Mouse (Mus musculus) neural tube, embryonic 15.5 days (tissue): Measurements from ENCODE around the gene Top3a. TPM values are rescaled to one million over a fixed set of nuclear protein-coding genes. Genes with fewer than 3 reads are reported as not detected.
"Not testable (repeated sequence)": the region's sequence is repeated elsewhere in the genome, so short reads cannot be mapped to it uniquely, and the experiment has no call there.

ENCODE experiments used
- ATAC-seq: fragments of 200-750 bp; cut with Nextera tagmentation; 2 replicates; pipeline ENCODE4 v1.8.0; 2017; ENCODE audit warnings: mild to moderate bottlenecking, moderate TSS enrichment, moderate library complexity; ENCODE audit not compliant: low FRiP score
- H3K27ac ChIP-seq: fragments of 300-500 bp; sonication (generic); replicated peaks from 2 replicates; pipeline ENCODE4 v1.5.1; 2015; ENCODE audit warnings: mild to moderate bottlenecking, inconsistent platforms
- H3K27me3 ChIP-seq: fragments of 300-500 bp; sonication (generic); replicated peaks from 2 replicates; pipeline ENCODE4 v1.6.1; 2015; ENCODE audit warnings: inconsistent platforms
- H3K36me3 ChIP-seq: fragments of 300-500 bp; sonication (generic); 2 replicates; pipeline ENCODE4 v1.6.1; 2015; ENCODE audit warnings: inconsistent platforms
- H3K4me1 ChIP-seq: fragments of 300-500 bp; sonication (generic); 2 replicates; pipeline ENCODE4 v1.6.1; 2015; ENCODE audit warnings: inconsistent platforms
- H3K4me2 ChIP-seq: fragments of 300-500 bp; sonication (generic); 2 replicates; pipeline ENCODE4 v1.6.1; 2015; ENCODE audit warnings: inconsistent platforms, mild to moderate bottlenecking, moderate library complexity
- H3K4me3 ChIP-seq: fragments of 300-500 bp; sonication (generic); replicated peaks from 2 replicates; pipeline ENCODE4 v1.5.1; 2015; ENCODE audit warnings: mild to moderate bottlenecking, inconsistent platforms
- H3K9ac ChIP-seq: fragments of 300-500 bp; sonication (generic); replicated peaks from 2 replicates; pipeline ENCODE4 v1.6.1; 2015; ENCODE audit warnings: mild to moderate bottlenecking, inconsistent platforms
- H3K9me3 ChIP-seq: fragments of 300-500 bp; sonication (generic); replicated peaks from 2 replicates; pipeline ENCODE4 v1.6.1; 2016; ENCODE audit warnings: inconsistent platforms
- WGBS: fragments of 180-500 bp; shearing (Covaris S2); methylation state at CpG from one replicate; pipeline ENCODE4 v1.1.7; 2015; ENCODE audit warnings: mixed read lengths; 5-methylcytosine and 5-hydroxymethylcytosine counted together
- polyA plus RNA-seq: library from polyadenylated mRNA; unstranded; fragments of >200 nt; fragmentation: Nextera tagmentation; extraction: Ambion mirVana; gene quantifications from 2 replicates; pipeline ENCODE4 v1.2.1, GENCODE M21; 2015

The Top3a gene
- 6.7 and 8.6 TPM in 2 replicates for polyA plus RNA-seq

- H3K36me3 ChIP-seq = peaks cover 16% of the 10 kb centered on the region
- peak; percentile 98 for ATAC-seq
- peak within 1 kb of the TSS; percentile 74 for H3K9ac ChIP-seq
- H3K4me3 ChIP-seq = peak within 1 kb of the TSS; percentile 59
- H3K9me3 ChIP-seq = no peaks in the 10 kb centered on the region
- under 1% methylated on average over 62 of the region's 62 CpGs for WGBS
- H3K27ac ChIP-seq = peak within 1 kb of the TSS; percentile 80
- H3K4me2 ChIP-seq = peak within 1 kb of the TSS; percentile 82
- peaks cover 73% of the 10 kb centered on the region for H3K4me1 ChIP-seq
- no peaks in the 10 kb centered on the region for H3K27me3 ChIP-seq
Observed at GRCm38 (mm10) chr11:60776829-60777740, at the start of gene Top3a, which contains the start of gene Smcr8. TSS of gene Top3a (minus strand) at chr11:60777365. TSS of gene Smcr8 (plus strand) at chr11:60777524.

DNA sequence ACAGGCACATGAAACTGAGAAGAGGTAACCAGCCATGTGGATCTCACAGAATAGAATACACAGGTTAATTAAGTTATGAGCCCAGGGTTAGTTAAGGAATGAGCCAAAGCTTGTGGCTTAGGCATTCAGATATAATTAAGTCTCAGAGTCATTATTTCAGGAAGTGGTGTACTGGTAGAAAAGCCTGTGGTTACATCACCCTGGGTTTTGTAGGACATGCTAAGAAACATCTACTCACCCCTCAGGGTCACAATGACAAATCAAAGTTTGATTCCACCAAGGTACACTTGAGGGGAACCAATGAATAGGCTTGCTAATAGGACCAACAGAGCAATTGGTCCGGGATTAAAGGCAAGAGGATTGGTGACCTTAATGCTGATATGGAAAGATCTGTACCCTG, 49.5 kb upstream of the Top3a start:
- no peaks in the 10 kb centered on the region for H3K9me3 ChIP-seq
- H3K36me3 ChIP-seq = no peaks in the 10 kb centered on the region
- H3K4me2 ChIP-seq = no peak overlapping the region
- no peak overlapping the region for H3K4me3 ChIP-seq
- ATAC-seq = no peak
- H3K4me1 ChIP-seq = peaks cover 10% of the 10 kb centered on the region
- no peak overlapping the region for H3K9ac ChIP-seq
- no peak overlapping the region for H3K27ac ChIP-seq
- 52% methylated on average over 1 of the region's 1 CpGs for WGBS
- no peaks in the 10 kb centered on the region for H3K27me3 ChIP-seq

- 0 out of 2 replicates have a peak, but pooled peaks cover 2% of the 10 kb centered on the region for H3K4me1 ChIP-seq
- no peak overlapping the region for H3K27ac ChIP-seq
- 83% methylated on average over 3 of the region's 3 CpGs for WGBS
- no peaks in the 10 kb centered on the region for H3K36me3 ChIP-seq
- ATAC-seq = no peak
- no peaks in the 10 kb centered on the region for H3K9me3 ChIP-seq
- H3K27me3 ChIP-seq = no peaks in the 10 kb centered on the region
- H3K4me3 ChIP-seq = no peak overlapping the region
- no peak overlapping the region for H3K9ac ChIP-seq
- no peak overlapping the region for H3K4me2 ChIP-seq
Observed at GRCm38 (mm10) chr11:60825191-60825590, 48.0 kb upstream of the Top3a start.

- Histone ChIP-seq H3K36me3 (no peaks in the 10 kb centered on the region), H3K9me3 (no peaks in the 10 kb centered on the region), H3K9ac (no peak overlapping the region), H3K4me2 (no peak overlapping the region), H3K27ac (no peak overlapping the region), H3K4me3 (no peak overlapping the region), H3K4me1 (no peaks in the 10 kb centered on the region), H3K27me3 (no peaks in the 10 kb centered on the region)
- 70% methylated on average over 2 of the region's 2 CpGs for WGBS
- no peak for ATAC-seq
Observed at GRCm38 (mm10) chr11:60823771-60824170, 46.6 kb upstream of the Top3a start.

GRCm38 (mm10) chr11:60816398-60816797, 39.2 kb upstream of the Top3a start:
- H3K9me3 ChIP-seq = no peaks in the 10 kb centered on the region
- WGBS = 71% methylated on average over 5 of the region's 5 CpGs

DNA sequence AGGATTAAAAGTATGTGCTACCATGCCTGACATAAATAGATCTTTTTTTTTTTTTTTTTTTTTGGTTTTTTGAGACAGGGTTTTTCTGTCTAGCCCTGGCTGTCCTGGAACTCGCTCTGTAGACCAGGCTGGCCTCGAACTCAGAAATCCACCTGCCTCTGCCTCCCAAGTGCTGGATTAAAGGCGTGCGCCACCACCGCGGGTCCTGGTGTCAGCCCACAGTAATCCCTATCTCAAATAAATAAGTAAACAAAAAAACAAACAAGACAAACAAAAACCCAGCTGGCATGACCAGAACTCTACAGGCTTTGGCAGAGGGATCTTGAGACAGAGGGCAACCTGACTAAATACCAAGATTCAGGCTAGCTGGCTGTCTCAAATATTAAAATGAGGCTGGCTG, 34.5 kb upstream of the Top3a start, which contains the start of gene Shmt1:
Gene Shmt1, minus strand, starts transcription at position 101 of the 400 bp plus-strand sequence.
- H3K4me2 ChIP-seq = peak within 1 kb of the TSS; percentile 97
- H3K36me3 ChIP-seq, H3K9me3 ChIP-seq, H3K9ac ChIP-seq, H3K27ac ChIP-seq, H3K27me3 ChIP-seq, ATAC-seq, H3K4me1 ChIP-seq: not testable (repeated sequence)
- H3K4me3 ChIP-seq = peak within 1 kb of the TSS; percentile 50
- WGBS = 28% methylated on average over 6 of the region's 6 CpGs

More at GRCm38 (mm10) chr11:60816398-60816797, 39.2 kb upstream of the Top3a start:
- no peaks in the 10 kb centered on the region for H3K36me3 ChIP-seq
- H3K4me1 ChIP-seq = 0 out of 2 replicates have a peak, but pooled peaks cover under 1% of the 10 kb centered on the region
- H3K4me3 ChIP-seq = no peak overlapping the region
- no peak overlapping the region for H3K9ac ChIP-seq
- H3K27me3 ChIP-seq = no peaks in the 10 kb centered on the region
- ATAC-seq = no peak
- no peak overlapping the region for H3K27ac ChIP-seq
- H3K4me2 ChIP-seq = no peak overlapping the region

- Histone ChIP-seq H3K27me3 (no peaks in the 10 kb centered on the region), H3K36me3 (no peaks in the 10 kb centered on the region), H3K9ac (no peak overlapping the region; the same call in 1 of the 2 replicates), H3K27ac (no peak overlapping the region), H3K4me2 (peak overlapping the region; percentile 97), H3K9me3 (no peaks in the 10 kb centered on the region), H3K4me3 (peak overlapping the region; percentile 50), H3K4me1 (peaks cover 8% of the 10 kb centered on the region; the same call in 1 of the 2 replicates)
- WGBS = under 1% methylated on average over 29 of the region's 29 CpGs
- peak; percentile 98 for ATAC-seq
Observed at GRCm38 (mm10) chr11:60811054-60811460, 33.9 kb upstream of the Top3a start.

DNA sequence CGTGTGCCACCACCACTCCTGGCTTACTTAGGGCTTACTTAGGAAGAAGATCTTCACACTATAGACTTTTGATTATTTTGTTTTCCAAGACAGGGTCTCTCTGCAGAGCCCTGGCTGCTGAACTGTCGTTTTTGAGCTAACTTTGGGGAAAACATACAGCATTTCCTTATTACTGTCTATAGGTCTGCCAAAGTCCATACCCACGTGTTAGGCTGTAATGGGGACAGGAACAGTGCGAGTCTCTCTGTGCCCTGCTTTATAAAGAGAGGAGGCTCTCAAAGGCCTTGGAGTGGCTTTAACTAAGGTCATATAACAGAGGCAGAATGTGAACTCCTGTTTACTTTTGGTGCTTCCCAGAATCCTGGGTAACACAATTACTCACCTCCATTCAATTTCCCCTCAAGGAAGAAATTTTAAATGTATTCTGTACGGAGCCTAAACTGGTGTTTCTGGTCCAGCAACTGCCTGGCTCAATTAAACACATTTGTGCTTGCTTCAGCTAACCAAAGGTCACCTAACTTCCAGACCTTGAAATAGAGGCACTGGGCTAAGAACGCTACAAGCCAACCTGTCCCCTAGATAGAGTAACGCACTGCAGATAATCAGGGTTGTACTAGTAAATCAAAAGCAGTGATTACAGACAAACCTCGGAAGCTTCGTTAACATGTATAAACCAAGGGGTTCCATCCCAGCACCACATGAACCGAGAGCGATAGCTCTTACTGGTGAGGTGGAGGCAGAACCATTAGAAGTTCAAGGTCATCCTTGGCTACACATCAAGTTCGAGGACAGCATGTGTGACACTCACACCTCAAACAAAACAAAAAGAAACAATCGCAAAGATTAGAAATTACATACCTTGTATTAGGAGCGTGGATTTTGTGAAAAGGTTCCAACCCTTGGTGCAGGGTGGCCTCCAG, 33.1 kb upstream of the Top3a start:
- Histone ChIP-seq H3K27ac (no peak overlapping the region), H3K9me3 (no peaks in the 10 kb centered on the region), H3K9ac (no peak overlapping the region; the same call in 1 of the 2 replicates), H3K4me1 (peaks cover 8% of the 10 kb centered on the region; the same call in 1 of the 2 replicates), H3K4me3 (peak overlapping the region; percentile 50), H3K36me3 (no peaks in the 10 kb centered on the region), H3K27me3 (no peaks in the 10 kb centered on the region), H3K4me2 (peak overlapping the region; percentile 97)
- ATAC-seq = no peak
- 15% methylated on average over 14 of the region's 14 CpGs for WGBS

- no peaks in the 10 kb centered on the region for H3K9me3 ChIP-seq
- H3K4me1 ChIP-seq = peaks cover 8% of the 10 kb centered on the region; the same call in 1 of the 2 replicates
- WGBS = 76% methylated on average over 1 of the region's 1 CpGs
- ATAC-seq = no peak
- no peak overlapping the region for H3K4me2 ChIP-seq
- H3K27ac ChIP-seq = no peak overlapping the region
- H3K4me3 ChIP-seq = no peak overlapping the region
- no peak overlapping the region for H3K9ac ChIP-seq
- H3K27me3 ChIP-seq = no peaks in the 10 kb centered on the region
- H3K36me3 ChIP-seq = no peaks in the 10 kb centered on the region
Observed at GRCm38 (mm10) chr11:60809546-60809945, 32.4 kb upstream of the Top3a start.

DNA sequence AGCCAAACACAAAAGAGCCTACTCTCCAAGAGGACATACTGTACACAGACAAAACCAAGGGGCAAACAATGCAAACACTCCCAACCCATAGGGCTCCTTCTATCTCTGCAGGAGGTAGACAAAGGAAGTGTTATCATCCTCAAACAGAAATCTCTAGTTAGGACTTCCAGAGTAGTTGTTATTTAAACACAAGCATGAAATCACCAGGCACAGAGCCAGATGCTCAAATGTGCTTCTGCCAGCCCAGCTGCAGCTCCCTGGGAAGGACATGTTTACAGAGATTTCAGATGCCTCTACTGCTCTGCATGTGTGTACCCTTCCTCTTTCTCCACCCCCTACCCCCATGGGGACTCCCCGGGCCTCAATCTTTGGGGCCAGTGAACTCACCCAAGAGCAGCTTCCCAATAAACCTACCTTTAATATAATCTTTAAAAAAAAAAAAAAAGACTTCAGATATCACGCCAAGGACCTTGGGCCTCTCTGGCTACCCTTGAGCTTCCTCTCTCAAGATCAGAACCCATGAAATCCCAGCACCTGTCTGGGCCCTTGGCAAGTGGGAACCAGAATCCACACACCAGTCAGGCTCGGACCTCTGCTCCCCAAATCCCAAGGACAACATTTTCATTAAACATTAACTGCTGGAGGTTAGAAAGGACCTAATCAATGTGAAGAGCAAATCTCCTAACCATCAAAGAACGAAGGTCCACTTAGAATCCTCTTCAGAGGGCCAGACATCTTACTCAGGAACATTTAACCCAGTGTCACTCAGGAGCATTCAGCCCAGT, 31.3 kb upstream of the Top3a start:
- no peak overlapping the region for H3K9ac ChIP-seq
- H3K36me3 ChIP-seq = no peaks in the 10 kb centered on the region
- H3K27me3 ChIP-seq = no peaks in the 10 kb centered on the region
- H3K4me2 ChIP-seq = no peak overlapping the region
- no peak overlapping the region for H3K27ac ChIP-seq
- no peaks in the 10 kb centered on the region for H3K9me3 ChIP-seq
- 79% methylated on average over 4 of the region's 4 CpGs for WGBS
- H3K4me3 ChIP-seq = no peak overlapping the region
- no peak for ATAC-seq
- H3K4me1 ChIP-seq = peaks cover 8% of the 10 kb centered on the region; the same call in 1 of the 2 replicates

DNA sequence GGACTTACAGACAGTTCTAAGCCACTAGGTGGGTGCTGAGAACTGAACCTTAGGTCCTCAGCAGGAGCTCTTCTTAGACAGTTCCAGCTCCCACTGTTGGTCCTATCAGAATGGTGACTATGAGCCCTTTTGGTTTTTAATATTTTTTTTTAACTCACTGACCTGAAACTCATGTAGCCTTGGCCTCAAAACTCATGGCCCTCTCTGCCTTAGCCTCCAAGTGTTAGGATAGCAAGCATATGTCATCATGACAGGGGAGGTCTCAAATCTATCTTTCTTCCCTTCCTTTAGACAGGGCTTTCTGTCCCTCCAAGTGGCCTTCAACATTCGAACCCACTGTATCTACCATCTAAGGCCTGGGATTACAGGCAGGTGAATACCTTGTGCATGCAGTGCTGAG, 23.7 kb upstream of the Top3a start:
- 93% methylated on average over 1 of the region's 1 CpGs for WGBS

More for the DNA sequence above, 23.7 kb upstream of the Top3a start:
- Histone ChIP-seq H3K9ac (no peak overlapping the region), H3K27ac (no peak overlapping the region), H3K36me3 (no peaks in the 10 kb centered on the region), H3K9me3 (no peaks in the 10 kb centered on the region), H3K4me1 (no peaks in the 10 kb centered on the region), H3K27me3 (no peaks in the 10 kb centered on the region), H3K4me3 (no peak overlapping the region), H3K4me2 (no peak overlapping the region)
- ATAC-seq = no peak
